Mouse (Mus musculus) MEL (cell line): ENCODE results near the gene Dusp21.

ENCODE experiments used
- CTCF ChIP-seq, 3 experiments: IDR thresholded peaks in 2 of 3; conservative IDR thresholded peaks in 1 of 3; 2 replicates each; pipeline ENCODE4 v1.5.1; 2011 to 2012; ENCODE audit warnings: low read length in 3 of 3, low read depth in 2 of 3, mild to moderate bottlenecking in 2 of 3, improper control_type of control experiment in 1 of 3, inconsistent platforms in 1 of 3, mixed read lengths in 1 of 3, moderate library complexity in 1 of 3; ENCODE audit not compliant: control insufficient read depth in 1 of 3, insufficient read depth in 1 of 3, poor library complexity in 1 of 3, severe bottlenecking in 1 of 3
- E2F4 ChIP-seq: IDR thresholded peaks from 2 replicates; pipeline ENCODE4 v1.6.1; 2011; ENCODE audit warnings: low read depth, low read length, improper control_type of control experiment, borderline replicate concordance
- HCFC1 ChIP-seq: IDR thresholded peaks from 2 replicates; pipeline ENCODE4 v1.6.1; 2012; ENCODE audit warnings: low read depth, mild to moderate bottlenecking, inconsistent platforms, low read length, improper control_type of control experiment, moderate library complexity
- MAX ChIP-seq: IDR thresholded peaks from 2 replicates; pipeline ENCODE4 v1.6.1; 2011; ENCODE audit warnings: low read length, improper control_type of control experiment
- MXI1 ChIP-seq: IDR thresholded peaks from 2 replicates; pipeline ENCODE4 v1.6.1; 2011; ENCODE audit warnings: mild to moderate bottlenecking, low read depth, low read length, improper control_type of control experiment
- NELFE ChIP-seq: IDR thresholded peaks from 2 replicates; pipeline ENCODE4 v1.6.1; 2011; ENCODE audit warnings: low read depth, low read length, improper control_type of control experiment
- POLR2A ChIP-seq, 2 experiments: IDR thresholded peaks; 2 replicates each; pipeline ENCODE4 v1.6.1; 2011 to 2012; ENCODE audit warnings: low read length in 2 of 2, mild to moderate bottlenecking in 2 of 2, control low read depth in 1 of 2, improper control_type of control experiment in 1 of 2, low read depth in 1 of 2, moderate library complexity in 1 of 2; ENCODE audit not compliant: control insufficient read depth in 1 of 2, insufficient read depth in 1 of 2, poor library complexity in 1 of 2
- RAD21 ChIP-seq: IDR thresholded peaks from 2 replicates; pipeline ENCODE4 v1.6.1; 2011; ENCODE audit warnings: mild to moderate bottlenecking, low read depth, low read length, improper control_type of control experiment
- RCOR1 ChIP-seq: IDR thresholded peaks from 2 replicates; pipeline ENCODE4 v1.6.1; 2012; ENCODE audit warnings: low read depth, mild to moderate bottlenecking, inconsistent platforms, low read length, improper control_type of control experiment
- UBTF ChIP-seq: IDR thresholded peaks from 2 replicates; pipeline ENCODE4 v1.6.1; 2012; ENCODE audit warnings: low read depth, mild to moderate bottlenecking, inconsistent platforms, low read length, improper control_type of control experiment, moderate library complexity, borderline replicate concordance; ENCODE audit not compliant: insufficient read depth
- ZC3H11A ChIP-seq: IDR thresholded peaks from 2 replicates; pipeline ENCODE4 v1.6.1; 2012; ENCODE audit warnings: low read depth, mild to moderate bottlenecking, inconsistent platforms, low read length, improper control_type of control experiment
- ZMIZ1 ChIP-seq: IDR thresholded peaks from 2 replicates; pipeline ENCODE4 v1.6.1; 2012; ENCODE audit warnings: low read depth, mild to moderate bottlenecking, inconsistent platforms, low read length, improper control_type of control experiment, moderate library complexity

DNA sequence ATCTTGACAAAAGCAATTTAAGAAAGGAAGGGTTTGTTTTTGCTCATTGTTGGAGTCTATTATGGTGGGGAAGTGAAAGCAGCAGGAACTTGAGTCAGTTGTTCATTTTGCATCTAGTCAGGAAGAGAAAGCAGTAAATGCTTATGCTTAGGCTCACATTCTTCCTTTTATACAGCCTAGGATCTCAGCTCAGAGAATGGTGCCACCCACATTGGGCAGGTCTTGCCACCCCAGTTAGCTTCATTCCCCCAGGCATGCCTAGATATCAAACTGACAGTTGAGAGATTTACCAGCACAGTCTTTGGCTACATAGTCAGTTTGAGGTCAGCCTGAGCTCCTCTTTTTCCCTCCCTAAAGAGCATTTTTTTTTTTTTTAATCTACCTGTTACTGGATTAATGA is 41.5 kb downstream of the Dusp21 start:
- TF ChIP-seq CTCF (IDR thresholded peaks at IDR 0.05 in 2 of 3, conservative IDR thresholded peaks at IDR 0.05 in 1 of 3; ENCODE audit: control insufficient read depth in 1 of 3, insufficient read depth in 1 of 3, low read depth in 2 of 3, low read length in 3 of 3, poor library complexity in 1 of 3, severe bottlenecking in 1 of 3) (no peak), NELFE (no peak), RCOR1 (no peak), RAD21 (no peak), MAX (no peak), UBTF (no peak), MXI1 (no peak), POLR2A (IDR thresholded peaks at IDR 0.05; ENCODE audit: control insufficient read depth in 1 of 2, insufficient read depth in 1 of 2, low read depth in 1 of 2, low read length in 2 of 2, poor library complexity in 1 of 2) (no peak), ZC3H11A (no peak), HCFC1 (no peak), ZMIZ1 (no peak), E2F4 (no peak)
